Mouse (Mus musculus) limb, embryonic 14.5 days (tissue): ENCODE data around the gene Plekhg6. TPM values are rescaled to one million over a fixed set of nuclear protein-coding genes. Genes with fewer than 3 reads are reported as not detected.

Source experiments
- ATAC-seq: fragments of 200-750 bp; cut with Nextera tagmentation; 2 replicates; pipeline ENCODE4 v1.8.0; 2017; ENCODE audit warnings: low read depth, moderate number of reproducible peaks, moderate TSS enrichment; ENCODE audit not compliant: low FRiP score
- DNase-seq: peaks from one replicate; pipeline ENCODE4 v3.0.0-alpha.2; 2015; ENCODE audit warnings: low spot score
- H3K27ac ChIP-seq: fragments of 300-500 bp; sonication (generic); replicated peaks from 2 replicates; pipeline ENCODE4 v1.5.1; 2014; ENCODE audit warnings: low read depth, mild to moderate bottlenecking, low read length, moderate library complexity, mixed read lengths
- H3K27me3 ChIP-seq: fragments of 300-500 bp; sonication (generic); 2 replicates; pipeline ENCODE4 v1.6.1; 2014; ENCODE audit warnings: low read length, mixed read lengths; ENCODE audit not compliant: control insufficient read depth, insufficient read depth
- H3K36me3 ChIP-seq: fragments of 300-500 bp; sonication (generic); 2 replicates; pipeline ENCODE4 v1.6.1; 2014; ENCODE audit warnings: mild to moderate bottlenecking, low read length, moderate library complexity, mixed read lengths; ENCODE audit not compliant: control insufficient read depth, insufficient read depth
- H3K4me1 ChIP-seq: fragments of 300-500 bp; sonication (generic); 2 replicates; pipeline ENCODE4 v1.6.1; 2014; ENCODE audit warnings: antibody characterized with exemption, low read length, mixed read lengths; ENCODE audit not compliant: control insufficient read depth, insufficient read depth
- H3K4me2 ChIP-seq: fragments of 300-500 bp; sonication (generic); replicated peaks from 2 replicates; pipeline ENCODE4 v1.6.1; 2014; ENCODE audit warnings: low read depth, mild to moderate bottlenecking, low read length, moderate library complexity; ENCODE audit not compliant: severe bottlenecking
- H3K4me3 ChIP-seq: fragments of 300-500 bp; sonication (generic); replicated peaks from 2 replicates; pipeline ENCODE4 v1.5.1; 2014; ENCODE audit warnings: low read length
- H3K9ac ChIP-seq: fragments of 300-500 bp; sonication (generic); 2 replicates; pipeline ENCODE4 v1.6.1; 2014; ENCODE audit warnings: mild to moderate bottlenecking, low read depth, low read length, moderate library complexity; ENCODE audit not compliant: severe bottlenecking
- H3K9me3 ChIP-seq: fragments of 300-500 bp; sonication (generic); 2 replicates; pipeline ENCODE4 v1.6.1; 2016; ENCODE audit warnings: low read length; ENCODE audit not compliant: control insufficient read depth
- POLR2A ChIP-seq: fragments of 200-500 bp; IDR thresholded peaks from 2 replicates; pipeline ENCODE4 v1.8.0; 2012; ENCODE audit warnings: inconsistent platforms, mild to moderate bottlenecking, moderate library complexity, borderline replicate concordance; ENCODE audit not compliant: insufficient read depth, insufficient read length; ENCODE audit errors: extremely low read depth
- WGBS: fragments of 180-500 bp; shearing (Covaris S2); extraction: QIAGEN DNeasy Blood & Tissue Kit; methylation state at CpG from one replicate; pipeline ENCODE4 v1.1.7; 2014; 5-methylcytosine and 5-hydroxymethylcytosine counted together
- polyA plus RNA-seq, 2 experiments: library from polyadenylated mRNA; depleted of rRNA in 1 of 2; stranded (reverse) in 1 of 2; unstranded in 1 of 2; fragments of >200 nt; fragmentation: Nextera tagmentation in 1 of 2; extraction: Ambion mirVana in 1 of 2; gene quantifications; 2 replicates each; pipeline versions ENCODE4 v1.2.1 to v1.2.3; 2012 to 2014

Gene Plekhg6
- polyA plus RNA-seq, 2 experiments, result 1.3 to 1.6 TPM

DNA sequence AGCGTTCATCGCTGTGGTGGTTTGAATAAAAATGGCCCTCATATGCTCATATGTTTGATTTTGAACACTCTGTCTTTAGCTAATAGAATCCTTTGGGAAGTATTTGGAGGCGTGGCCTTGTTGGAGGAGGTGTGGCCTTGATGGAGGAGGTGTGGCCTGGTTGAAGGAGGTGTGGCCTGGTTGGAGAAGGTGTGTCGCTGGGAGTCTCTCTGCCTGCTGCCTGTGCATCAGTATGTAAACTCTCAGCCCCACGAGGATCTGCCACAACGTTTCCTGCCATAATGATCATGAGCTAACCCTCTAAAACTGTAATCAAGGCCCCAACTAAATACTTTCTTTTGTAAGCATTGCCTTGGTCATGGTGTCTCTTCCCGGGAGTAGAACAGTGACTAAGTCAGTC, 26.6 kb upstream of the Plekhg6 start:
- ATAC-seq (no peak), DNase-seq (no peak)
- no peak overlapping the region for H3K4me3 ChIP-seq
- H3K9me3 ChIP-seq, result no peaks in the 10 kb centered on the region
- H3K27me3 ChIP-seq, result no peaks in the 10 kb centered on the region
- no peak overlapping the region for H3K27ac ChIP-seq
- no peaks in the 10 kb centered on the region for H3K36me3 ChIP-seq
- no peak overlapping the region for H3K9ac ChIP-seq
- TF ChIP-seq POLR2A, result no peak
- 80% methylated on average over 7 of the region's 7 CpGs for WGBS
- no peaks in the 10 kb centered on the region for H3K4me1 ChIP-seq
- H3K4me2 ChIP-seq, result no peak overlapping the region

- Histone ChIP-seq H3K9me3 (no peaks in the 10 kb centered on the region), H3K9ac (no peak overlapping the region), H3K36me3 (no peaks in the 10 kb centered on the region), H3K27me3 (no peaks in the 10 kb centered on the region), H3K4me3 (no peak overlapping the region), H3K4me1 (no peaks in the 10 kb centered on the region), H3K27ac (no peak overlapping the region), H3K4me2 (no peak overlapping the region)
- WGBS, result 60% methylated on average over 14 of the region's 14 CpGs
- DNase-seq (no peak), ATAC-seq (no peak)
- TF ChIP-seq POLR2A, result no peak
Observed at GRCm38 (mm10) chr6:125405461-125406382, 25.1 kb upstream of the Plekhg6 start.

- TF ChIP-seq POLR2A, result no peak
- no peak overlapping the region for H3K27ac ChIP-seq
- H3K4me3 ChIP-seq, result no peak overlapping the region
- H3K9me3 ChIP-seq, result no peaks in the 10 kb centered on the region
- WGBS, result 86% methylated on average over 5 of the region's 5 CpGs
- H3K9ac ChIP-seq, result no peak overlapping the region
- H3K36me3 ChIP-seq, result no peaks in the 10 kb centered on the region
- DNase-seq (no peak), ATAC-seq (no peak)
- H3K4me1 ChIP-seq, result no peaks in the 10 kb centered on the region
- no peak overlapping the region for H3K4me2 ChIP-seq
- no peaks in the 10 kb centered on the region for H3K27me3 ChIP-seq
Observed at GRCm38 (mm10) chr6:125389853-125390252, 9.3 kb upstream of the Plekhg6 start.

- Histone ChIP-seq H3K9me3 (no peaks in the 10 kb centered on the region), H3K36me3 (no peaks in the 10 kb centered on the region), H3K27ac (no peak overlapping the region), H3K4me3 (no peak overlapping the region), H3K4me2 (no peak overlapping the region), H3K9ac (no peak overlapping the region), H3K27me3 (peaks cover 2% of the 10 kb centered on the region), H3K4me1 (no peaks in the 10 kb centered on the region)
- WGBS, result 42% methylated on average over 6 of the region's 6 CpGs
- ATAC-seq (no peak), DNase-seq (no peak)
- no peak for TF ChIP-seq POLR2A
Observed at GRCm38 (mm10) chr6:125386080-125386479, 5.5 kb upstream of the Plekhg6 start.

GRCm38 (mm10) chr6:125385066-125385974, 4.7 kb upstream of the Plekhg6 start:
- peaks cover 3% of the 10 kb centered on the region; the same call in 1 of the 2 replicates for H3K4me1 ChIP-seq
- H3K36me3 ChIP-seq, result no peaks in the 10 kb centered on the region
- H3K4me2 ChIP-seq, result no peak overlapping the region
- H3K27ac ChIP-seq, result no peak overlapping the region
- 57% methylated on average over 11 of the region's 11 CpGs for WGBS
- ATAC-seq, result no peak
- no peak overlapping the region for H3K9ac ChIP-seq
- no peak for TF ChIP-seq POLR2A
- peak; percentile 25 for DNase-seq
- no peaks in the 10 kb centered on the region for H3K9me3 ChIP-seq
- H3K27me3 ChIP-seq, result peaks cover 10% of the 10 kb centered on the region
- no peak overlapping the region for H3K4me3 ChIP-seq
